Mouse (Mus musculus): ENCODE results near the gene Mcf2.

Mcf2 gene

GRCm38 (mm10) chrX:60178744-60179458 is at the start of gene Mcf2:
Mcf2 (minus strand) TSS chrX:60179089.
- no peak for DNase-seq (ENCODE audit: low spot score in 2 of 2)

- DNase-seq (ENCODE audit: low spot score in 2 of 2), result no peak
These were observed 8.8 kb upstream of the Mcf2 start for GRCm38 (mm10) chrX:60187726-60188125.

DNA sequence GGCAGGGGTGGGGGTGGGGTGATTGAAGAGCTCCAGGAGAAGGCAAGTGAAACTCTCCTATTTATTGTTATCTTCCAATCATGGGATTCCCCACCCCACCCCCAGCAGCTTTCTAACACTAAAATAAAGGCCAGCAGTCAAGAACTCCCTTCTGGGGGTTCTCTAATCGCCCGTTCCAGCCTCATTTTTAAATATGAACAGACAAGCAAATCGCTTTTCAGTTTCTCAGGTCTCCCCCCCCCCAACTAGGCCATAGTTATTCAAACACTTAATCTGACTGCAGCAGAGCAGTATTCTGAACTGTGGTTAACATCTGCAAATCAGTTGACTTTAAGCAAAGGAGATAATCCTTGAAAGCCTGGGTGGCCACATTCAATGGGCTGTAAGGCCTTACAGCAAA is 3.7 kb upstream of the Mcf2 start:
- no peak for DNase-seq (ENCODE audit: low spot score in 2 of 2)

GRCm38 (mm10) chrX:60178025-60178743 is 705 bp downstream of the Mcf2 start:
- no peak for DNase-seq (ENCODE audit: low spot score in 2 of 2)

DNA sequence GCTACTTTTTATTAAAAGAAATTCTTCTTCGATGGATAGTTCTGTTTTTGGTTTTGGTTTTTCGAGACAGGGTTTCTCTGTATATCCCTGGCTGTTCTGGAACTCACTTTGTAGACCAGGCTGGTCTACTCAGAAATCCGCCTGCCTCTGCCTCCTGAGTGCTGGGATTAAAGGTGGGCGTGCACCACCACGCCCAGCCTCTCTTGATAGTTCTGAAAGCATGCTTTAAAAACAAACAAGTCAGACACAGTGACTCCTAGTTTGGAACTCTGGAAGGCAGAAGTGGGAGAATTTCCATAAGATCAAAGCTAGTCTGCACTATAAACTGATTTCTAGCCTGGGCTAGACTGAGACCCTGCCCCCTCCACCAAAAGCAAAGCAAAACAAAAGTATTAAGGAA is 8.8 kb downstream of the Mcf2 start:
- no peak for DNase-seq (ENCODE audit: low spot score in 2 of 2)

GRCm38 (mm10) chrX:60169511-60169910 is 9.4 kb downstream of the Mcf2 start:
- no peak for DNase-seq (ENCODE audit: low spot score in 2 of 2)

DNA sequence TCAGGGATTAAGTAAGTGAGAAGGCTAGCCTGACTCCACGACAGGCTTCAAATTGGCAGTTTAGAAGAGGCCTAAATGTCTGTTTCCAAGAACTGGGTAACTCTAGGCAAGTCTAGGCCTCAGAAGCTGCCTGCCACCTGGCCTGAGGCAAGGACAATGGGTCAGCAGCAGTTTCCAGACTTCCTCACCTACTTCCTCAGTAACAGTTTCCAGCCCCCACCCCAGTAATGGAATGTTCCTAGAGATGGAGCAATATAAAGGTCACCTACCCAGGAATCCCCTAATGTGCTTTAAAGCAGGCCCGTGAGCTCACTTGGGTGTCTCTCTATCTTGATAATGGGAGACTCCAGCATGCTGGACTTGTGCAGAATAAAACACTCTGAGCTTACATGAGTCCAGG is 10.1 kb downstream of the Mcf2 start:
- no peak for DNase-seq (ENCODE audit: low spot score in 2 of 2)

DNA sequence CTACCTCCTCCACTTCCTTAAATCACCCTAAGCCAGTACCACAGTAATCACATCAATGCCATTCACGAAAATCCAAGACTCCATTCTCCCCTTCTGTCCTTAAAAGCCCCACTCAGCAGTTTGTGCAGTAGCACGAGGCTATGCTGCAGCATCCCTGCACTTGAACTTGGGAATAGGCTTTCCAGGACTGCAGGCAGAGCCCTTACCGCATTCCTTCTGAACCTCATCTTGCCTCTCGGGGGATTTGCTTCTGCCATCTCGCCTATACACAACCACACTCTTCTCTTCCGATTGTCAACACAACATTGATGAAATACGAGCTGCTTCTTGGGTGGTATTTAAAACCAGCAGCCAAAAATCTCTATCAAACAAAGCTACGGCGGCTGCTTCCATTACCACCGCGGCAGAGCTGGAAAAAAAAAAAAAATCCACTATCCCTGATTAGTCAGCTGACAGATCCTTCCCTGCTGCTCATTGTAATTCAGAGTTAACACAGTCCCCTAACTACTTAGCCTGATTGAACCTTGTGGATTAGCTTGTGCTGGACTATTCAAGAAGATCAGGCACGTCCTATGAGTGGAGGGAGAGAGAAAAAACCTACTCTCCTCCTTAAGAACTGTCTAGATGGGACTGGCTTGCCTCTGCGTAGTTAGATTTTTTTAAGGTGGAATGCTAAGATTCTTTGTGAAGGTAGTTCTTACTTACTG is 31.5 kb downstream of the Mcf2 start:
- DNase-seq (ENCODE audit: low spot score in 2 of 2), result no peak

DNA sequence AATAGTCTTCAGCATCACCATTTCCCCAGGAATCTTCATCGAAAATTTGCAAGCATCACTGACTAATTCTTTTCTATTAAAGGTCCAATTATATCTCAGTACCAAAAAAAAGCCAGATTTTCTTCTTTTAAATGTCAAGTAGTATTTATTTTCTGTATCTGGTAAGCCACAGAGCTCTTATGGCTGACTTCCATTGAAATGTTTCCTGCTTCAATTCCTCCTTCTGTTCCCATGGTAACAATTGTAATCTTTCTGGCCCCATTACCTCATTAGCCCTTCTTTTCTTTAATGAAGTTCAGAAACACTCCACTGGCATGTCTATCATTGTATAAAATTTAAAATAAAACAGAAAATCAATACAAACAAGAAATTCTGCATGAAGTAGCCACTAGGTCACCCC is 103.5 kb downstream of the Mcf2 start:
- no peak for DNase-seq (ENCODE audit: low spot score in 2 of 2)

DNA sequence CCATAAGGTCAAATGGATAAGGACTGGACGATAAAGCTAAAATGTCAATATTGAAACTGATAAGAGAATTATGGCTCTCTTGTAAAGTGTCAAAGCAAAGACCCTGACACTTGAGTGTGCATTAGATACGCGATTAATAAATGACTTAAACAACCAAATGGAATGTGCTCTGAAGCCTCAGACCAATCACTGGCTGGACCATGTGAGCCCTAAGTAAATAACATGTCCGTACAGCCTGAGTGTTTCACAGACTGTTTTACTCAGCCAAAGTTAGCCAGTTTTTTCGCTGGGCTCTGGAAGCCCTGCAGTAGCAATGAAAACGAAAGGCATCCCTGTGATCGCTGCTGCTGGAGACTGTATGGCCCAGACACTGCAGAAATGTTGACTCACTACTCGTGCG is 123.7 kb downstream of the Mcf2 start:
- no peak for DNase-seq (ENCODE audit: low spot score in 2 of 2)

GRCm38 (mm10) chrX:60054745-60055144 is 124.1 kb downstream of the Mcf2 start:
- no peak for DNase-seq (ENCODE audit: low spot score in 2 of 2)

- peak in 1 of 2 experiments; percentile 4 for DNase-seq (ENCODE audit: low spot score in 2 of 2)
These were observed 152.2 kb downstream of the Mcf2 start for GRCm38 (mm10) chrX:60026654-60027053.

- DNase-seq (ENCODE audit: low spot score in 2 of 2), result no peak
These were observed 157.3 kb downstream of the Mcf2 start for GRCm38 (mm10) chrX:60021595-60021994.

GRCm38 (mm10) chrX:60021007-60021406 is 157.9 kb downstream of the Mcf2 start:
- no peak for DNase-seq (ENCODE audit: low spot score in 2 of 2)

GRCm38 (mm10) chrX:60014588-60014987 is 164.3 kb downstream of the Mcf2 start:
- no peak for DNase-seq (ENCODE audit: low spot score in 2 of 2)

DNA sequence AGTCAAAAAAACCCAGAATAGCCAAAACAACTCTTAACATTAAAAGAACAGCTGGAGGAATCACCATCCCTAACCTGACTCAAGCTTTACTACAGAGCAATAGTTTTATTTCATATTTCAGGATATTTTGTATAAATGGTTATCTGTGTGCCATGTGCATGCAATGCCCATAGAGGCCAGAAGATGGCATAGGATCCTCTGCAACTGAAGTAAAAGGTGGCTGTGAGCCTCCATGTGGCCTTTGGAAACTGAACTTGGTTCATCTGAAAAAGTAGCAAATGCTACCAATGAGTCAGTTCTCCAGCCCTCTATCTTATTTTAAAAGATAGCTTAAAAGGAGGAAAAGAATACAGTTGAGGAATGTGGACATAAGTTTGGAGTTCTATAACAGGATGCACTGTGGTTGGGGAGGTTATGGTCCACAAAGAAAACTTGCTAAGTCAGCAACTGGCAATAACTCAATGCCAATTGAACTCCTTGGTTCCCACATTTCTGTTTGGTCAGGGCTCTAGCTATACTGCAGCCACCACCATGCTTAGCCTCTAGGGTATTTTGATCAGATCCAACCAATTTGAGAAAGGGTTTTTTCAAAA is 165.7 kb downstream of the Mcf2 start:
- peak in 1 of 2 experiments; percentile 1 for DNase-seq (ENCODE audit: low spot score in 2 of 2)
